Mouse (Mus musculus) adrenal gland, postnatal 0 days (tissue): ENCODE data around the gene Olfr1348. TPM values are rescaled to one million over a fixed set of nuclear protein-coding genes. Genes with fewer than 3 reads are reported as not detected.

ENCODE experiments used
- polyA plus RNA-seq: library from polyadenylated mRNA; unstranded; fragments of >200 nt; fragmentation: Nextera tagmentation; extraction: Ambion mirVana; gene quantifications from 2 replicates; pipeline ENCODE4 v1.2.1, GENCODE M21; 2015

Gene Olfr1348
- polyA plus RNA-seq: not detected in 2 replicates

GRCm38 (mm10) chr7:6508648-6509047, at the start of gene Olfr1348:
Gene Olfr1348, minus strand, starts transcription at chr7:6508748.

GRCm38 (mm10) chr7:6522850-6523249, 14.3 kb upstream of the Olfr1348 start, which contains the start of gene Olfr1349:
Gene Olfr1349, minus strand, starts transcription at chr7:6522950.

GRCm38 (mm10) chr7:6499655-6500054, 8.9 kb downstream of the Olfr1348 start, which contains the start of gene Olfr1347:
Gene Olfr1347, minus strand, starts transcription at chr7:6499755.

GRCm38 (mm10) chr7:6486841-6487240, 21.7 kb downstream of the Olfr1348 start, which contains the start of gene Olfr5:
Gene Olfr5, minus strand, starts transcription at chr7:6486941.

GRCm38 (mm10) chr7:6466951-6467350, 41.6 kb downstream of the Olfr1348 start, which contains the start of gene Olfr1346:
Gene Olfr1346, plus strand, starts transcription at chr7:6467101.

GRCm38 (mm10) chr7:6455868-6456267, 52.7 kb downstream of the Olfr1348 start, which contains the start of gene Olfr1336:
Gene Olfr1336, plus strand, starts transcription at chr7:6456168.

Other genes with a start within 250 kb of the Olfr1348 start
- gene Zfp667, start 222.2 kb downstream of the Olfr1348 start, polyA plus RNA-seq: 7.5 and 10.9 TPM in 2 replicates
- gene Zfp583, start 177.5 kb downstream of the Olfr1348 start, polyA plus RNA-seq: 5.2 and 6.6 TPM in 2 replicates
- gene Gm3854, start 165.0 kb downstream of the Olfr1348 start, polyA plus RNA-seq: 1.5 and 2.0 TPM in 2 replicates
- 2.1 and 2.7 TPM in 2 replicates for gene Zfp78, start 145.5 kb downstream of the Olfr1348 start, polyA plus RNA-seq
- gene Zfp28, start 125.5 kb downstream of the Olfr1348 start, polyA plus RNA-seq: 6.5 and 6.9 TPM in 2 replicates
- gene Smim17, start 110.0 kb downstream of the Olfr1348 start, polyA plus RNA-seq: 0.14 and 0.15 TPM in 2 replicates
- not detected in 2 replicates for gene Gm20715, start 98.5 kb downstream of the Olfr1348 start, polyA plus RNA-seq
- gene Olfr1344, start 70.1 kb downstream of the Olfr1348 start, polyA plus RNA-seq: 0.08 TPM in 1 of 2 replicates, not detected in the other
- not detected in 2 replicates for gene Olfr1336, start 52.6 kb downstream of the Olfr1348 start, polyA plus RNA-seq
- not detected in 2 replicates for gene Olfr1346, start 41.6 kb downstream of the Olfr1348 start, polyA plus RNA-seq
- not detected in 2 replicates for gene Olfr5, start 21.8 kb downstream of the Olfr1348 start, polyA plus RNA-seq
- gene Olfr1347, start 9.0 kb downstream of the Olfr1348 start, polyA plus RNA-seq: not detected in 2 replicates
- gene Olfr1349, start 14.2 kb upstream of the Olfr1348 start, polyA plus RNA-seq: not detected in 2 replicates
- not detected in 2 replicates for gene Olfr1350, start 56.1 kb upstream of the Olfr1348 start, polyA plus RNA-seq
- gene Zim1, start 187.7 kb upstream of the Olfr1348 start, polyA plus RNA-seq: 4.8 and 7.6 TPM in 2 replicates
- 84.7 and 113 TPM in 2 replicates for gene Peg3, start 221.7 kb upstream of the Olfr1348 start, polyA plus RNA-seq
- gene Usp29, start 221.8 kb upstream of the Olfr1348 start, polyA plus RNA-seq: 4.4 and 5.6 TPM in 2 replicates